Mouse (Mus musculus): ENCODE data around the gene Ephx1. TPM values are rescaled to one million over a fixed set of nuclear protein-coding genes. Genes with fewer than 3 reads are reported as not detected.

Gene Ephx1
- polyA plus RNA-seq, 1 experiment from 2014 or later: 3.6 TPM

DNA sequence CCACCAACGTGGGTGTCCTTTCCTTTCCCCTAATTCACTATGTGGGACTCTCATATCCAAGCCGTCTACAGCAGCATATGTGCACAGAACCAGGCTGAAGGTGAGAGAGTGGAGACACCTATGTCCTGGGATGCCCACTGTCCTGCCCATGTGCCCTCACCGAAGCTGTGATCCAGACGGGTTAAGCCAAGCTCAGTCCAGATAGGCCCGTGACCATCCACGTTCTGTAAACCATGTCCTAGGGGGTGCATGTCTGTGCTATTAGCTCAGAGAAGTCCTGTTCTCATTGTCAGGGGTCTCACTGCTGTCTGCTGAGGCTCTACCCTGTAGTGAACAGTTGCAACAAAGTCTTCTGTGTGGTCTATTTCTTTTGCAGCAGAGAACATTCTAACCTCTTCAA, 12.9 kb downstream of the Ephx1 start:
- WGBS: 86% methylated on average over 6 of the region's 6 CpGs
- no peak for DNase-seq
- ATAC-seq (ENCODE audit: insufficient read depth): no peak
- no peak for TF ChIP-seq CTCF (IDR thresholded peaks at IDR 0.05; ENCODE audit: low read depth)
- Histone ChIP-seq H3K27ac (ENCODE audit: low read depth) (no peak overlapping the region), H3K9me3 (ENCODE audit: low read depth, low read length) (no peaks in the 10 kb centered on the region), H3K4me3 (ENCODE audit: low read depth, low read length) (no peak overlapping the region), H3K4me2 (no peak overlapping the region), H3K36me3 (ENCODE audit: insufficient read depth) (no peaks in the 10 kb centered on the region), H3K4me1 (ENCODE audit: insufficient read depth) (no peaks in the 10 kb centered on the region), H3K9ac (no peak overlapping the region), H3K27me3 (ENCODE audit: insufficient read depth, low read length) (no peaks in the 10 kb centered on the region)

DNA sequence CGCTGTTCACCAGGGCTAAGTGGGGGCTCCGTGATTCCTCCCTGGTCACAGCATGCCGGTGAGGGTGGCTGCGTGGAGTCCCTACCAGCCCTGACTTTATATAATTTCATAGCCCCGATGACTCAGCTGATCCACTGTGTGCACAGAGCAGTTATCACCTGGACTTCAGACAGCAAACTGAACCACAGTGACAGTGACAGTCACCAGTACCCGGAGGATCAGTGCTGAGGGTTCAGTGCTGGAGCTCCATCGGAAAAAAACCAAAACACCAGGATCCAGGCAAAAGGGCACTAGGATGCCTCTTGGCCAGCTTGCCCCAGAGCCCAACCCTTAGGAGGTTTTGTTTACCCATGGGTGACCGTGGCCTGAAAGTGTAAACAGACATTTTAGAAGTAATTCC, 15.4 kb downstream of the Ephx1 start:
- H3K4me2 ChIP-seq: no peak overlapping the region
- no peak for ATAC-seq (ENCODE audit: insufficient read depth)
- no peak overlapping the region for H3K9ac ChIP-seq
- H3K9me3 ChIP-seq (ENCODE audit: low read depth, low read length): no peaks in the 10 kb centered on the region
- no peak overlapping the region for H3K27ac ChIP-seq (ENCODE audit: low read depth)
- H3K4me1 ChIP-seq (ENCODE audit: insufficient read depth): no peaks in the 10 kb centered on the region
- 67% methylated on average over 8 of the region's 8 CpGs for WGBS
- no peak for TF ChIP-seq CTCF (IDR thresholded peaks at IDR 0.05; ENCODE audit: low read depth)
- DNase-seq: no peak
- H3K36me3 ChIP-seq (ENCODE audit: insufficient read depth): no peaks in the 10 kb centered on the region
- H3K27me3 ChIP-seq (ENCODE audit: insufficient read depth, low read length): no peaks in the 10 kb centered on the region
- H3K4me3 ChIP-seq (ENCODE audit: low read depth, low read length): no peak overlapping the region

- no peak for DNase-seq
- Histone ChIP-seq H3K27ac (ENCODE audit: low read depth) (no peak overlapping the region), H3K9ac (no peak overlapping the region), H3K27me3 (ENCODE audit: insufficient read depth, low read length) (no peaks in the 10 kb centered on the region), H3K9me3 (ENCODE audit: low read depth, low read length) (no peaks in the 10 kb centered on the region), H3K4me1 (ENCODE audit: insufficient read depth) (no peaks in the 10 kb centered on the region), H3K4me2 (no peak overlapping the region), H3K4me3 (ENCODE audit: low read depth, low read length) (no peak overlapping the region), H3K36me3 (ENCODE audit: insufficient read depth) (no peaks in the 10 kb centered on the region)
- WGBS: 72% methylated on average over 2 of the region's 2 CpGs
- ATAC-seq (ENCODE audit: insufficient read depth): no peak
- no peak for TF ChIP-seq CTCF (IDR thresholded peaks at IDR 0.05; ENCODE audit: low read depth)
Observed at GRCm38 (mm10) chr1:181003790-181004189, 16.9 kb downstream of the Ephx1 start.

DNA sequence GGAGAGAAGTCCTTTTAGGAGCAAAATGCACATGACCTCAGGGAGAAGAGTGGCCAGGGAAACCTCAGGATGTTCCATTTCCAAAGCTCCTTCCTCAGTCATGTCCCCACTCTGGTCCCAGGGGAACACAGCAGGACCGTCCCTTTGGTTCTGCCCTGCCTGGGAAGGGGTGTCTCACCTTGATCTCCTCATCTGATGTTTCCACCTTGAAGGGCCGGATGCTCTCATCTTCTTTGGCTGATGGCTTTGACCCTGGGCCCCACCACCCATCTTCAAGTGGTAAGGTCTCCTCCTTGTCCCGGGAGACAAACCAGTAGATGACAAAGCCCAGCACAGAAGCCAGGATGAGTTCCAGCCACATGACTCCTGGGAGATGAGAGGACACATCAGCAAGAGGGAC, 19.1 kb downstream of the Ephx1 start:
- Histone ChIP-seq H3K36me3 (ENCODE audit: insufficient read depth) (no peaks in the 10 kb centered on the region), H3K27ac (ENCODE audit: low read depth) (no peak overlapping the region), H3K9ac (no peak overlapping the region), H3K4me1 (ENCODE audit: insufficient read depth) (no peaks in the 10 kb centered on the region), H3K4me2 (no peak overlapping the region), H3K9me3 (ENCODE audit: low read depth, low read length) (no peaks in the 10 kb centered on the region), H3K27me3 (ENCODE audit: insufficient read depth, low read length) (no peaks in the 10 kb centered on the region), H3K4me3 (ENCODE audit: low read depth, low read length) (no peak overlapping the region)
- ATAC-seq (ENCODE audit: insufficient read depth): no peak
- WGBS: 81% methylated on average over 3 of the region's 3 CpGs
- no peak for DNase-seq
- no peak for TF ChIP-seq CTCF (IDR thresholded peaks at IDR 0.05; ENCODE audit: low read depth)

GRCm38 (mm10) chr1:181001217-181001616, 19.5 kb downstream of the Ephx1 start:
- no peak for TF ChIP-seq CTCF (IDR thresholded peaks at IDR 0.05; ENCODE audit: low read depth)
- WGBS: 71% methylated on average over 3 of the region's 3 CpGs
- H3K27ac ChIP-seq (ENCODE audit: low read depth): no peak overlapping the region

DNA sequence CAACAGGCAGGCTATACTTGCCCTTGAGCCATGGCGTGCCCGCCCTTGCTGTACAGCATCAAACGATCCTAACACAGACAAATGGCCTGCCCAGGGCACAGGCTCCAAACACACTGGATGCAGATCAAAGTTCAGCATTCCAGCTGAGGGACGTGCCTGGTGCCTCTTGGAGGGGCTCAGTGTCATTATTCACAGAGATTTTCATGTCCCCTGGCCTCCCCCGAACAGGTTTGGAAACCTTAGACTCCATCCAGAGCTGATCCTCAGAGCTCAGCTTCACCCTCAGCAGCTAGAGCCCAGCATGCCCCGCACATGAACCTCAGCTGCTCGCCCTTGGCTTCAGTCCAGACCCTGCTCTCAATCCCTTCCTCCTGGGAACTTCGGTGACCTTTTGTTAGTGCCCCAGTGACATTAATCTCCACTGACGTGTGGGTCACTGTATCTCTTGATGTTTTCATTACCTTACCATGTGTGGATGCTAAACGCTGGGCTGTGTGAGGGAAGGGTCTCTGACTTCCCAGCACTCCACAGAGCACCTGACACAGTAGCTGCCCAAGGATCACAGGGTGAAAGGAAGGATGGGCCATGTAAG, 20.1 kb downstream of the Ephx1 start:
- Histone ChIP-seq H3K4me2 (no peak overlapping the region), H3K36me3 (ENCODE audit: insufficient read depth) (no peaks in the 10 kb centered on the region), H3K9ac (no peak overlapping the region), H3K9me3 (ENCODE audit: low read depth, low read length) (no peaks in the 10 kb centered on the region), H3K4me1 (ENCODE audit: insufficient read depth) (no peaks in the 10 kb centered on the region), H3K27ac (ENCODE audit: low read depth) (no peak overlapping the region), H3K4me3 (ENCODE audit: low read depth, low read length) (no peak overlapping the region), H3K27me3 (ENCODE audit: insufficient read depth, low read length) (no peaks in the 10 kb centered on the region)
- 26% methylated on average over 10 of the region's 10 CpGs for WGBS
- DNase-seq (no peak), ATAC-seq (ENCODE audit: insufficient read depth) (no peak)
- no peak for TF ChIP-seq CTCF (IDR thresholded peaks at IDR 0.05; ENCODE audit: low read depth)

More at GRCm38 (mm10) chr1:181001217-181001616, 19.5 kb downstream of the Ephx1 start:
- Histone ChIP-seq H3K36me3 (ENCODE audit: insufficient read depth) (no peaks in the 10 kb centered on the region), H3K4me2 (no peak overlapping the region), H3K9me3 (ENCODE audit: low read depth, low read length) (no peaks in the 10 kb centered on the region), H3K4me3 (ENCODE audit: low read depth, low read length) (no peak overlapping the region), H3K27me3 (ENCODE audit: insufficient read depth, low read length) (no peaks in the 10 kb centered on the region), H3K9ac (no peak overlapping the region), H3K4me1 (ENCODE audit: insufficient read depth) (no peaks in the 10 kb centered on the region)
- DNase-seq: no peak
- ATAC-seq (ENCODE audit: insufficient read depth): no peak

- WGBS: 36% methylated on average over 3 of the region's 3 CpGs
- Histone ChIP-seq H3K9ac (no peak overlapping the region), H3K4me2 (no peak overlapping the region), H3K9me3 (ENCODE audit: low read depth, low read length) (no peaks in the 10 kb centered on the region), H3K4me1 (ENCODE audit: insufficient read depth) (no peaks in the 10 kb centered on the region), H3K27me3 (ENCODE audit: insufficient read depth, low read length) (no peaks in the 10 kb centered on the region), H3K4me3 (ENCODE audit: low read depth, low read length) (no peak overlapping the region), H3K36me3 (ENCODE audit: insufficient read depth) (no peaks in the 10 kb centered on the region), H3K27ac (ENCODE audit: low read depth) (no peak overlapping the region)
- peak; percentile 74 for TF ChIP-seq CTCF (IDR thresholded peaks at IDR 0.05; ENCODE audit: low read depth)
- DNase-seq: peak; percentile 86
- no peak for ATAC-seq (ENCODE audit: insufficient read depth)
Observed at GRCm38 (mm10) chr1:180992142-180992541, 28.6 kb downstream of the Ephx1 start.

DNA sequence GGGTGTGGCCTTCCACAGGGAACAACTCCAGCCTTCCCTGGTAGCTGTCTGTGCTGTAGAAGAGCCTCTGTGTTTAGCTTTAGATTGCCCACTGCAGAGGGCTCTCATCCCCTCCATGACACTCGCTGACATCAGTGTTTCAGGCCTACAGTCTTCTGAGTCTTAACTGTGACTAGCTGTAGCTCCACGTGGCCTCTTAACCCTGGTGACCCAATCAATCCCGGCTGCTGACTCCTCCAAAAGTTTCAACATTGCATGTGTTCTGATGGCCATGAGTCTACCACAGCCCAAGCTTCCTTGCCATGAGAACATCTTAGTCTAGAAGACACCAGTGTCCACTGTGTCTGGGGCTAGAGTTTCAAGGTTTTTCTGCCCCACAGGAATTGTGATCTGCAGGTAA, 30.0 kb downstream of the Ephx1 start:
- 48% methylated on average over 3 of the region's 3 CpGs for WGBS
- H3K27me3 ChIP-seq (ENCODE audit: insufficient read depth, low read length): no peaks in the 10 kb centered on the region
- H3K9me3 ChIP-seq (ENCODE audit: low read depth, low read length): no peaks in the 10 kb centered on the region
- H3K4me2 ChIP-seq: no peak overlapping the region
- no peak for ATAC-seq (ENCODE audit: insufficient read depth)
- no peak overlapping the region for H3K27ac ChIP-seq (ENCODE audit: low read depth)
- no peak for TF ChIP-seq CTCF (IDR thresholded peaks at IDR 0.05; ENCODE audit: low read depth)
- no peaks in the 10 kb centered on the region for H3K36me3 ChIP-seq (ENCODE audit: insufficient read depth)
- H3K9ac ChIP-seq: no peak overlapping the region
- H3K4me1 ChIP-seq (ENCODE audit: insufficient read depth): no peaks in the 10 kb centered on the region
- no peak overlapping the region for H3K4me3 ChIP-seq (ENCODE audit: low read depth, low read length)
- DNase-seq: no peak

Measured in lung, embryonic 14.5 days (tissue).